Mouse (Mus musculus) c-Kit-positive CD71-negative TER-119-negative erythroid progenitor cells, embryonic 14.5 days (primary cell): ENCODE measurements around the gene Rhebl1.
A peak's percentile ranks its signal among the peaks of the same experiment; 100 is the strongest.

Source experiments
- DNase-seq: peaks from one replicate; pipeline ENCODE4 v3.0.0-alpha.2; 2013; ENCODE audit warnings: low read depth

The Rhebl1 gene

DNA sequence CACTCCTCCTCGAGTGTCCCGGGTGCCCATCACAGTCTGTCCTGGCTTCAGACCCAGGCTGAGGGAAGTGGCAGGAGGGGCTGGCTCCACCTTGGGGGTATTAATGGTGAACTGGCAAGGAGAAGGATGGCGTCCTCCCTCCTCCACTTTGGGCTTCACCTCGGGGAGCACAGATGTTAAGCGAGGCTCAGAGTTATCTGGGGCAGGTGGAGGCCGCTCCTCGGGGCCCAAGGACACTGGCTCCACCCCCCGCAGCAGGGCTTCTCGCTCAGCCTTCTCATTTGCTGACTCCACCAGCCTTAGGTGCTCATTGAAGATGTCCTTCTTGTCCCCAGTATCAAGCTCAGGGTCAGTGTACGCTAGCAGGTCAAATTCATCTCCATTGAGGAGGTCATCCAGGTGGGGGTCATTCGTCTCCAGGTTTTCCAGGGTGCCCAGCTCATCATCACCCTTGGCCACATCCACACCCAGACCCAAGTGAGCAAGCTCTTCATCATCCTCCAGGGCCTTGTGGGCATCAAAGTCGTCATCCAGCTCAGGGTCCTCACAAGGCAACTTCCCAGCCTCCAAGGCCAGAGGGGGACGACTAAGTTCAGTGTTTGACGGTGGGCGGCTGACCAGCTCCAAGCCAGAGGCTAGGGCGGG is 44.3 kb downstream of the Rhebl1 start:
- no peak for DNase-seq

DNA sequence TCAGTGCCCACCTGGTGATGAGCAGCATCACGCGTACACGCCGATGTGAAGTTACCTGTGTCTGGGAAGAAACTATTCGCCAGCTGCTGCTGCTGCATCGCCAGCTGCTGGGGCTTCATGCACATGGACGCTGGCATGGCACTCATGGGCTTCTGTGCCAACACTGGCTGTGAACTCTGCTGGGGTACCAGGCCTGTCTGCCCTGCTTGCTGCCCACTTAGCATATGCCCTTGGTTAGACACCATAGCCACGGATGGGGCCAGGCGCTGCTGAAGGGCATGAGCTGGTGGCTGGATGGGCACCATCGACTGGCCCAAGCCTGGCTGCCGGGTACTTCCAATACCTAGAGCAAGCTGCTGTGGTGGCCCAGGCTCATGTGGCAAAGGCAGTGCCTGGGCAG is 45.2 kb downstream of the Rhebl1 start:
- DNase-seq, result no peak

DNA sequence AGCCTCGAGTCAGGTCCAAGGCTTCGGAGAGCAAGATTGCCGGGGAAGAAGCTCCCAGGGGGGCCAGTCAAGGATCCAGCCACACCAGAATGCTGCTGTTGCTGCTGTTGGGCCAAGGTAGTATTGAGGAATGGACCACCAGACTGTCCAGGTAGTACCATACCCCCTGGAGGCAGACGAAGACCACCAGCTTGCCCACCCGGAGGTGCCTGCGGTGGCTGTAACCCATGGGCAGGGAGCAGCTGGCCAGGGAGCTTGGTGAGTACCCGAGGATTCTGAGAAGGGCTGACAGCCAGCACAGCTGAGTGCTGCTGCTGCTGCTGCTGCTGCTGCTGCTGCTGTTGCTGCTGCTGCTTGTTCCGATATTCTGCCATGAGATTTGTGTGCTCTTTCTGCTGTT is 48.2 kb downstream of the Rhebl1 start:
- no peak for DNase-seq

DNA sequence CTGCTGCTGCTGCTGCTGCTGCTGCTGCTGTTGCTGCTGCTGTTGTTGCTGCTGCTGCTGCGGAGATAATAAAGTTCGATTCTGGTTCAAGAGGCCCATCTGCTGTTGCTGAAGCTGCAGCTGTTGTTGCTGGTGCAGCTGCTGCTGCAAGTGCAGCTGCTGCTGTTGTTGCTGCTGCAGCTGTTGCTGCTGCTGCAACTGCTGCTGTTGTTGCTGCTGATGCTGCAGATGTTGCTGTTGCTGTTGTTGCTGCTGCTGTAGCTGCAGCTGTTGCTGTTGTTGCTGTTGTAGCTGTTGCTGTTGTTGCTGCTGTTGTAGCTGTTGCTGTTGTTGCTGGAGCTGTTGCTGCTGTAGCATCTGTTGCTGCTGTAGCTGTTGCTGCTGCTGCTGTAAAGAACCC is 49.2 kb downstream of the Rhebl1 start:
- no peak for DNase-seq

DNA sequence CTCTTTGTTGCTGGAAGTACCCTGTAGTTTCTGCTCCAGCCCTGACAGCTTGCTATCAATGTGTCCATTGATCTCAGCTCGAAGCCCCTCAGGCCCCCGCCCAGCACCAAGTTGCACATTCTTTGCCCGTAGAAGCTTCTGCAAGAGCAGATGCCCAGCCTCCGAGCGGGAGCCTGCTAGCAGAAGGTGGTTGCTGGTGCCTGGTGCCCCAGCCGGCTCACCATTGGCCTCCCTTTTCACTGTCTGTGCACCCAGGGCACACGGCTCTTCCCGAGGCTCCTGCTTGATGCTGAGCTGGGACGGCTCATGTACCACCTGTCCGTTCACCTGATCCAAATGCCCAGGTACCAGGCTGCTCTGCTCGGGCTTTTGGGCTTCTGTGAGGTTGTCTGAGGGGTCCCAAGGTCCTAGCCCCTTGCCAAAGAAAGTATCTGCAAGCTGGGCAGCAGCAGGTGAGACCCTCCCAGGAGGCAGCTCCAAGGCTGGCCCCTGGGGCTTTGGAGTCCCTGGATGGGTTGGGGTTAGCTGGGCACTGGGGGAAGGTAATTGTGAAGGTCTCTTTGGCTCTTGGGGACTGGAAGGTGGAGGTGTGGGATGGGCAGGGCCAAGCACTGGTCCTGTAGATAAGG is 50.6 kb downstream of the Rhebl1 start:
- no peak for DNase-seq

DNA sequence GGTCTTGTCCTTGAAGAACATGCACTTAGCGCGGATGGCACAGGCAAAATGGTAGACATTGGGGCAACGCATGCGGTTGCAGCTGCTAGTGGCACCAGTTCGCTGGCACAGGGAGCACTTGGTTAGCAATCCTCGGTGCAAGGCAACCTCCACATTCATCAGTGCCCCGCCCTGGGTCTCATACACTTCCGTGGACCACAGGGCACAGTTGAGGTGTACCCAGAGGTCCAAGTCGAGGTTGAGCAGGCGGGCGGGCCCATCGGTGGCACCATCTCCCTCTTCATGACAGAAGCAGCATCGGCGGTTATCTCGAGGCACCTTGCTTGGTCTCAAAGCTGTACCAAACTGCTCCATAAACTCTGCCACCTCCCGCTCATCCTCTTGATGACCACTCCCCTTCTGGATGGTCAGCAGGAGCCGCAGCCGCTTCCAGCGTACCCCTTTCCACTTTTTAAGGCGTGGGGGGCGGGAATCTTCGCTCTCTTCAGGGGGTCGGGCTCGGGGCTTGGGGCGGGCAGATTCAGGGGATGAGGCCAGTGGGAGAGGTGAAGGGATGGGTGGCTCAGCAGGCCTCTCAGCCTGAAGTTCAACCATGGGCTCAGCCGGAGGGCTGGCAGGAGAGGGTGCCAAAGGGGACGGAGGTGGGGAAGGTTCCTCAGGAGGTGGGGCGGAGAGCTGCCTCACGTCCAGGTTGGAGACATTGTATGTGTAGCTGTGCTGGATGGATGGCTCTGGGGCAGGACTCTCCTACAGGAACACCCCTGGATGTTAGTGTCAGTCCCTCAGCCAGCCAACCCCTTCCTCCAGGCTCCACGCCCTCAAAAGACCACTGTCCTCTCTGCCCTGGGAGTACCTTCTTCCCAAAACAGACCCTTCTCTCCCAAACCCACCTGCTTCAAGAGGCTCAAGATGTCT is 54.4 kb downstream of the Rhebl1 start:
- DNase-seq, result no peak

DNA sequence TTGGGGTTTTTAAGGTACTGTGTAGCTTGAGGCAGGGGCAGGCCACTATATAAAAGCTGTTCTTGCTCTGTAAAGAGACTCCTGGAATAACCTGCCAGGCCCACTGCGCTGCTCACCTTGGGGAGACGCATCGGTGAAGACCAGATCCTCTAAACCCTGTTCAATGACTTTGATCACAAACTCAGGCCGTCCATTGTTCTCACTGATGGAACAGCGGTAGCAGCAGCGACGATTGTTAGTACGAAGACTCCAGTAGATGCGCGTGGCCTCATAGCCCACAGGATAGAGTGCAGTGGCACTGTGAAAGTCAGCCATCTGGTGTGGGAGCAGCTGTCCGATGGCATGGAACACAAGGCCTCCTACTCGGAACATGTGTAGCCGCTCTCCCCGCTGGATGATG is 55.2 kb downstream of the Rhebl1 start:
- DNase-seq, result no peak

DNA sequence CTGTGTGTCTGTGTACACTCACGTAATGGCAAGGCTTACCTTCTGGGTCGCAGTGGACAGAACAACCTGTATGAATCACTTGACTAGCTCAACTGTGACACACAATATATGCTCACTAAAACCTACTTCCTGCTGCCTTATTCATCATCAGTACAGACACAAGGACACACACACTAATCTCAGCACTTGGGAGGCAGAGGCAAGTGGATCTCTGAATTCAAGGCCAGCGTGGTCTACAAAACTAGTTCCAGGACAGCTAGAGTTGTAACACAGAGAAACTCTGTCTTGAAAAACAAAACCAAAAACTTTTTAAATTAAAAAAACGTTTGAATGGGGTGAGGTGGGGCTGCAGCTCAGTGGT is 56.6 kb downstream of the Rhebl1 start:
- no peak for DNase-seq

DNA sequence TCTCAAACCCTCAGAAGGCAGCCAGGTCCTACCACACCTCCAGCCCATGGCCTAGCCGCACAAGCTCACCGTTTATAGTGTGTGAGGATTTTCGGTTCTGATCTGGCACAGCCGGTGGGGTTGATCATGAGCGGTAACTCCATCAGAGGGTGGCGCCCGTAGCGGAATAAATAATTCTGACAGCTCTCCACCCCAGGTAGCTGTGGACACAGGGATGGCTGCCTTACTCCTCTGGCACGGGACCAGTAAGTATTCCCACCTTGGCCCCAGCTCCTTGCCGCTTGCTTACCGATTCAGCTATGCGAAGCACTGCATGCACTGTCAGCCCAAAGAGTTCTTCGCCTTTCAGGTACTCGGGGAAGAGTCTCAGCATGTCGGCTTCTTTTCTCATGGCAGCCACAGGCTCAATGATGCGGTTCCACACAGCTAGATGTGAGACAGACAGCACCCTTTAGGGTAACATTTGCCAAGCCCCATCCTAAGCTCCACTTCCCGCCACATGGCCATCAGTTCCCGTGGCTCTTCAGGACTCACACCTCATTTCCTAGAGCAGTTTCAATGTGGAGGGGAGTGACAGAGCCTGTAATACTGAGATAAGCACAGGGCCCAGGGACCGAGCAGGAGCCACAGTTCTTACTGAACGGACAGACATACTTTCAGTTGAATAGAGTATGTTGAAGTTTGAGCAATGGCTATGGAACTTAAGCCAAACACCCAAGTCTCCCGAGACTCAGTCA is 57.2 kb downstream of the Rhebl1 start:
- DNase-seq, result no peak

DNA sequence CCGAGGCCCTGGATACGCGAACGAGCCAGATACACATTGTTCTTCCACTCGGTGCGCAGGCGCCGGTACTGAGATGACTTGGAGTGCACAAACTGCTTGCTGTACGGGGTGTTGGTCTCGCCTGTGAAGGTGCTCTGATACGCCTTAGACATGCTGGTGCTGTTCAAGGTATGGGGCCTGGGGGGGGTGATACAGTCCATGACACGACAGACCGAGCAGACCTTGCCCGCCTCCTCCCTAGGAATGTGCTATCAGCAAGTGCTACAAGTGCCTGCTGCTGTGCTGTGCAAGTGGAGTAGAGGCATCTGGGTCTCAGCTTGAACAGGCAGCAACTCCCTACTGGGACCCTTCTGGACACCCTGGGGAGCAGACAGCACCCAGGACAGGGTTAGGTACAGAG is 59.0 kb downstream of the Rhebl1 start:
- no peak for DNase-seq

DNA sequence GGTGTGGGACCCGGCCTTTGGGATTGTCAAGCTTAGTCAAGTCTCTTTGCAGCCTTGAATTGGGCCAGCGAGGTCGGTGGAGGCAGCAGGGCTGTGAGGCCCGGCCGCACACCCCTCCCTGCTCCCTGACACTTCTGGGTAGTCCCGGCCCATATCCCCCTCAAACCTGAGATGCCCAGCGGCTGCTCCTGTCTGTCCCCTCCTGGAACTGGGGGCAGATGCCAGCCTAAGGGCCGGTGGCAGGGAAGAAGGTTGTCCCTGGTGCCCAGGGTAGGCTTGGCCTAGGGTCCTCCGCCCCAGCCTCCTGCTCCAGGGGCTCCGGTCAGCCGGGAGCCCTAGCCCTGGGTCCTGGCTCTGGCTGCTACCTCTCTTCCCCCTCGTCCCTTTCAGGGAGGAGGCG is 60.3 kb downstream of the Rhebl1 start:
- DNase-seq, result no peak

DNA sequence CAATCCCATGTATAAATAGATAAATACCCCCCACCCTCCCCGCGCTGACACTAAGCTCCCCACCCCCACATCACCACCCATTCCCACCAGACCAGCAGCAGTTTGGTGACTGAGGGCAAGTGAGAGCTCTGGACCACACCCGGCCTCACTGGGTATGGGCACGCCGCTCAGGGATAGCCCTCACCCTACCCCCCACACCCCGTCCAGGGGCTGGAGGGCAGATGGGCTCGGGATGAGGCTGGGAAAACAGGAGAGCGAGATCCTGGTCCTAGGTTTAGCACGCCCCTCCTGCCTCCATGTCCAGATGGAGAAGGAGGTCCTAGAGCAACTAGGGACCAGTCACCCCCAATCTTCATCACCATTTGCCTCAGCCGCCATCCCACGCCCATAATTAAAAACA is 61.1 kb downstream of the Rhebl1 start:
- DNase-seq, result no peak

DNA sequence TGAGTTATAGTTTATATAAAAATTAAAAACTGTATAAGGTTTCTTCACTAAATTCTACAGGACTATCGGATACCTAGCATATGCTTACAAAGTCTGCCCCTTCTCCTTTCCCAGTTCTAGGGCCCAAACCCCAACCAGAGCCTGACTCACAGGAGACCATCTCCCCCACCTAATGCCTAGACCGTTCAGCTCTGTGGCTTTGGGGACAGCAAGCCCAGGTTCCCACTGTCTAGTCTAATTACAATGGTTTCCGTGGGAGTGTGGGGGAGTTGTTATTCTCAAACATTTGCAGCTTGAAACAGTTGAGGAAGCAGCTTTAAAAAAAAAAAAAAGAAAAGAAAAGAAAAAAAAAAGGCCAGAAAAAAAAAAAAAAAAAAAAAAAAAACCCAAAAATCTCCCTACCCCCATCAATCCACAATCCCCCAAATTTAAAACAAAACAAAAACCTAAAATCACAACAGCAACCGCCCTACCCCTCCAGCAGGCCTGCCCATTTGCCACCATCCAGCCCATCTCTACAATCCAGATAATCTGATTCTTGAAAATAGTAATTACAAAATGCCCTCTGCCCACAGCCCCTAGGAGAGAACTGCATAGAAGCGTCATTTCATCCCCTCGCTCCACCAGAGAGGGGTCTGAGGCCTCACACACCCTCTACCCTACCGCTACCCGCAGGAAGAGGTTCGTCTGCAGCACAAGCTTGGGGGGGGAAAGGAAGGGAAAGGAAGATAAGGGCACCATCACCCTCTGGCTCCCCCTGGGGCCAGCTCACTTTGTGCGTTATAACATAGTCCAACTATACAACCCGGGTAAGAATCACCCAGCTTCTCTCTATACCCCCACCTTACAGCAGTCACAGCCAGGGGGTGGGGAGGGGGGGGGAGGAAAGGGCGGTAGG is 61.9 kb downstream of the Rhebl1 start:
- DNase-seq, result peak; percentile 70

DNA sequence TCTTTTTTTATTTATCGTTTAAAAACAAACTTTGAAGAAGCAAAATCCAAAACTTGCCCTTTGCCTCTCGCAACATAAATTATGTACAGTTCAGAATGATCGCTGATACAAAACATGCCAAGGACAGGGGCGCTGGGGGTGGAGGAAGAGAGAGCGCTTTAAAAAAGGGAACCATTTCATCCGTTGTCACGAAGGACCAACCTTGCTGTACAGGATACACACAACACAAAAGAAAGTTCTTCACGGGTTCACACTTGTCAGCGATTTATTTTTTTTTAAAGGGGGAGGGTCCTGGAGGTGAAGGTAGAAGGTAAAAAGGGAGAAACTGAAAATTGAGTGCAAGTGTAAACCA is 62.7 kb downstream of the Rhebl1 start:
- no peak for DNase-seq

DNA sequence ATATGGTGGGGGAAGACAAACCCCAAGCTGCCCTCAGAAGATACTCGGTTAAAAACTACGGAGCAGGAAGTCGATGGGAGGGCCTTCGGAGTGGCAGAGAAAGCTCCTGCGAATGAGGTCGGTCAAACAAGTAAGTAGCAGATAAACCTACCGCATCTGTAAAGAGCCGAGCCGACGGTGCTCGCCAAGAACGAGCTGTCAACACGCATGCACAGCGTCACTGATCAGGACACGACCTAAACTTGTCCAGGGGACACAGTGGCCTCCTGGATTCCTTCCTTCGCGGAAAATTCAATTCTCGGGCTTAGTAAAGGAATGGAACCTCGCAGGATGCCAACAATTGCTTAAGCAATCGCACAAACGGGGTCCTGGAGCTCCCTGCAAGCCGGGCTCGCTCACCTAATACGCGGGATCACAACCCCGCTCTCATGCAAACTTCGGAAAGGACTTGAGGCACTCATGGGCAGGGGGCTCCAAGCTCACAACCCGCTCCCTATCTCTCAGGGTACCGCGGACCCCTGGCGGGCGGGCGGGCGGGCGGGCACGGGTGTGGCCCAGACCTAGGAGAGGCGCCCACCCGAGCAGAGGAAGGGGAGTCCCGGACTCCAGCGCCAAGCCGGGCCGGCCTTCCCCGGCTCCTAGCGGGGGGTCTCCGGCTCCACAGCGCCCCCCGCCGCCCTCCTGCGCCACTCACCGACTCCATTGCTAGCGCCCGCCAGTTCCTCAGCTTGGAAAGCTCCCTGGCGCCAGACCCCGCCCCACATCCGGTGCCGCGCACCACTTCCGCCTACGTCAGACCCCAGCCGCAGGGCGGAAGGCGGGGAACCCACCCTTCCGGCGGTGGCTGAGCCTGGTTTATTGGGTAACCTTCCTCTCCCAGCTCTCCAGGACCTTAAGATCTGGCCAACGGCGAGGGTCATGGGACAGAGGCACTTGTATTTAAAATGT is 63.3 kb downstream of the Rhebl1 start, which contains the start of gene Prkag1:
TSS of gene Prkag1 (minus strand) at position 786 of the 948 bp plus-strand sequence.
- peak; percentile 92 for DNase-seq
